Mouse (Mus musculus): ENCODE results near the gene Otop2. TPM values are rescaled to one million over a fixed set of nuclear protein-coding genes. Genes with fewer than 3 reads are reported as not detected.

The Otop2 gene
- polyA plus RNA-seq, 2 experiments: not detected

GRCm38 (mm10) chr11:115321906-115322693 is 15.1 kb downstream of the Otop2 start, which contains the start of gene Ush1g:
Gene Ush1g (minus strand): TSS chr11:115322041.
- Histone ChIP-seq H3K36me3 (replicated peaks; ENCODE audit: control insufficient read depth, insufficient read depth, low read depth) (no peaks in the 10 kb centered on the region), H3K9me3 (ENCODE audit: control insufficient read depth, low read length) (no peaks in the 10 kb centered on the region), H3K4me2 (ENCODE audit: low read depth) (no peak within 1 kb of the TSS), H3K9ac (replicated peaks) (no peak within 1 kb of the TSS), H3K27me3 (ENCODE audit: control insufficient read depth, insufficient read depth, low read length) (peaks cover 63% of the 10 kb centered on the region), H3K4me3 (ENCODE audit: insufficient read depth in 1 of 2, low read depth in 2 of 2, low read length in 2 of 2) (no peak within 1 kb of the TSS), H3K4me1 (replicated peaks; ENCODE audit: control insufficient read depth in 2 of 2, insufficient read depth in 2 of 2, low read length in 1 of 2) (no peaks in the 10 kb centered on the region), H3K27ac (no peak within 1 kb of the TSS)
- peak; percentile 96 for TF ChIP-seq CTCF (IDR thresholded peaks at IDR 0.05; ENCODE audit: low read depth)
- TF ChIP-seq EP300 (IDR thresholded peaks at IDR 0.05; ENCODE audit: low read depth): no peak
- ATAC-seq (ENCODE audit: insufficient read depth): 0 out of 2 replicates have a peak, but pooled peaks have one; percentile 15
- DNase-seq (ENCODE audit: low read depth in 3 of 3, low spot score in 3 of 3): peak in 2 of 3 experiments; percentile 10 to 14
- WGBS (ENCODE audit: insufficient replicate concordance): 6% methylated on average over 35 of the region's 35 CpGs

GRCm38 (mm10) chr11:115323354-115323753 is 16.4 kb downstream of the Otop2 start:
- Histone ChIP-seq H3K4me2 (ENCODE audit: low read depth) (no peak overlapping the region), H3K36me3 (replicated peaks; ENCODE audit: control insufficient read depth, insufficient read depth, low read depth) (no peaks in the 10 kb centered on the region), H3K4me1 (replicated peaks; ENCODE audit: control insufficient read depth in 2 of 2, insufficient read depth in 2 of 2, low read length in 1 of 2) (no peaks in the 10 kb centered on the region), H3K4me3 (ENCODE audit: insufficient read depth in 1 of 2, low read depth in 2 of 2, low read length in 2 of 2) (no peak overlapping the region), H3K27me3 (ENCODE audit: control insufficient read depth, insufficient read depth, low read length) (peaks cover 51% of the 10 kb centered on the region), H3K9me3 (ENCODE audit: control insufficient read depth, low read length) (no peaks in the 10 kb centered on the region), H3K9ac (replicated peaks) (no peak overlapping the region), H3K27ac (no peak overlapping the region)
- DNase-seq (ENCODE audit: low read depth in 3 of 3, low spot score in 3 of 3): no peak
- no peak for TF ChIP-seq CTCF (IDR thresholded peaks at IDR 0.05; ENCODE audit: low read depth)
- no peak for TF ChIP-seq EP300 (IDR thresholded peaks at IDR 0.05; ENCODE audit: low read depth)
- no peak for ATAC-seq (ENCODE audit: insufficient read depth)
- WGBS (ENCODE audit: insufficient replicate concordance): 15% methylated on average over 32 of the region's 32 CpGs

- Histone ChIP-seq H3K36me3 (replicated peaks; ENCODE audit: control insufficient read depth, insufficient read depth, low read depth) (no peaks in the 10 kb centered on the region), H3K4me1 (replicated peaks; ENCODE audit: control insufficient read depth in 2 of 2, insufficient read depth in 2 of 2, low read length in 1 of 2) (no peaks in the 10 kb centered on the region), H3K9ac (replicated peaks) (no peak overlapping the region), H3K9me3 (ENCODE audit: control insufficient read depth, low read length) (no peaks in the 10 kb centered on the region), H3K27ac (no peak overlapping the region), H3K4me3 (ENCODE audit: insufficient read depth in 1 of 2, low read depth in 2 of 2, low read length in 2 of 2) (no peak overlapping the region), H3K27me3 (ENCODE audit: control insufficient read depth, insufficient read depth, low read length) (peaks cover 23% of the 10 kb centered on the region), H3K4me2 (ENCODE audit: low read depth) (no peak overlapping the region)
- WGBS (ENCODE audit: insufficient replicate concordance): 49% methylated on average over 7 of the region's 7 CpGs
- TF ChIP-seq EP300 (IDR thresholded peaks at IDR 0.05; ENCODE audit: low read depth) (no peak), CTCF (IDR thresholded peaks at IDR 0.05; ENCODE audit: low read depth) (no peak)
- DNase-seq (ENCODE audit: low read depth in 3 of 3, low spot score in 3 of 3): no peak
- ATAC-seq (ENCODE audit: insufficient read depth): no peak
Observed at GRCm38 (mm10) chr11:115326730-115327129, 19.8 kb downstream of the Otop2 start.

- Histone ChIP-seq H3K4me2 (ENCODE audit: low read depth) (no peak overlapping the region), H3K27me3 (ENCODE audit: control insufficient read depth, insufficient read depth, low read length) (peaks cover 12% of the 10 kb centered on the region), H3K4me1 (replicated peaks; ENCODE audit: control insufficient read depth in 2 of 2, insufficient read depth in 2 of 2, low read length in 1 of 2) (no peaks in the 10 kb centered on the region), H3K9me3 (ENCODE audit: control insufficient read depth, low read length) (no peaks in the 10 kb centered on the region), H3K36me3 (replicated peaks; ENCODE audit: control insufficient read depth, insufficient read depth, low read depth) (no peaks in the 10 kb centered on the region), H3K4me3 (ENCODE audit: insufficient read depth in 1 of 2, low read depth in 2 of 2, low read length in 2 of 2) (no peak overlapping the region), H3K9ac (replicated peaks) (no peak overlapping the region), H3K27ac (no peak overlapping the region)
- TF ChIP-seq EP300 (IDR thresholded peaks at IDR 0.05; ENCODE audit: low read depth): no peak
- peak; percentile 56 for TF ChIP-seq CTCF (IDR thresholded peaks at IDR 0.05; ENCODE audit: low read depth)
- DNase-seq (ENCODE audit: low read depth in 3 of 3, low spot score in 3 of 3) (no peak), ATAC-seq (ENCODE audit: insufficient read depth) (no peak)
- WGBS (ENCODE audit: insufficient replicate concordance): 56% methylated on average over 15 of the region's 15 CpGs
Observed at GRCm38 (mm10) chr11:115329339-115329738, 22.4 kb downstream of the Otop2 start.

GRCm38 (mm10) chr11:115334531-115334930 is 27.6 kb downstream of the Otop2 start, which contains the start of gene Otop3:
Gene Otop3 (plus strand): TSS chr11:115334731.
- Histone ChIP-seq H3K9ac (replicated peaks) (no peak within 1 kb of the TSS), H3K27ac (no peak within 1 kb of the TSS), H3K4me3 (ENCODE audit: insufficient read depth in 1 of 2, low read depth in 2 of 2, low read length in 2 of 2) (no peak within 1 kb of the TSS), H3K4me2 (ENCODE audit: low read depth) (peak within 1 kb of the TSS; percentile 18; the same call in 1 of the 2 replicates), H3K27me3 (ENCODE audit: control insufficient read depth, insufficient read depth, low read length) (peaks cover 31% of the 10 kb centered on the region), H3K4me1 (replicated peaks; ENCODE audit: control insufficient read depth in 2 of 2, insufficient read depth in 2 of 2, low read length in 1 of 2) (no peaks in the 10 kb centered on the region), H3K36me3 (replicated peaks; ENCODE audit: control insufficient read depth, insufficient read depth, low read depth) (no peaks in the 10 kb centered on the region), H3K9me3 (ENCODE audit: control insufficient read depth, low read length) (no peaks in the 10 kb centered on the region)
- ATAC-seq (ENCODE audit: insufficient read depth) (no peak), DNase-seq (ENCODE audit: low read depth in 3 of 3, low spot score in 3 of 3) (no peak)
- no peak for TF ChIP-seq EP300 (IDR thresholded peaks at IDR 0.05; ENCODE audit: low read depth)
- no peak for TF ChIP-seq CTCF (IDR thresholded peaks at IDR 0.05; ENCODE audit: low read depth)
- 5% methylated on average over 29 of the region's 29 CpGs for WGBS (ENCODE audit: insufficient replicate concordance)
